Mouse (Mus musculus) 3T3-L1 (cell line): ENCODE data around the gene Zfp433.
"Not testable (repeated sequence)": the region's sequence is repeated elsewhere in the genome, so short reads cannot be mapped to it uniquely, and the experiment has no call there.

Source experiments
- DNase-seq: peaks from one replicate; pipeline ENCODE4 v3.0.0-alpha.2; 2015; ENCODE audit warnings: low read depth, low spot score

Gene Zfp433

DNA sequence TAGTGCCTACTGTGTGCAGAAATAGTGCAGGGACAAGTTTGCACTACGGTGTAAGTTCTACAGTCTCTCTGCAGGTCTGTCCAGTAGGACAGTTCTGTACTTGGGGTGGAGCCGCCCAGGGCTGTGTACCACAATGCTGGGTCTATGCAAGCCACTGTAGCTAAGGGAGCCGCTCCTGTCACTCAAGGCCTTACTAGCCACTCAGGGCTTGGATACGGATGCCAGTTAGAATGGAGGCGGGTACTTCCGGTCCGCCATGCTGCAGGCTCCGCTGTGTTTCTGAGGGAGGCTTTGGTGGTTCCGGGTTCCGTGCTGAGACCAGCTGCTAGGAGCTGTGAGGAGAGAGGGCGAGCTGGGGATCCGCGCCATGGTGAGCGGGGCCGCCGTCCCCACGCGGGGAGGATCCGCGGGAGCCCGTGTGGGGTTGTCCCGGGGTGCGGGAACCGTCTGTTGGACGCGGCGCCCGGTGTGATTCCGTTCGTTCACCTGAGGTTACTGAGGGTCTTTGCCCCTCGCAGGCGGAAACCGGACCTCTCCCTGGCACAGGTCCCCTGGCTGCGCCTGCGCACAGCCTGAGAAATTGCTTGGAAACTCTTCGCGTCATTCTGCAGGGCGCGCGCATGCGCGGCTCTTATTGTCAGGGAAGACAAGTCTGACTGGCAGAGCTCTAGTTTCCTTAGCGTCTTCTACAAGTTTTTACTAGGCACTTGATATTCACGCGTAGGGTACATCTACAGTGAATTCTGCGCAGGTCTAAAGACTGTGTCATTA lies at the start of gene Zfp433:
Gene Zfp433, plus strand, starts transcription at position 295 of the 771 bp plus-strand sequence.
- not testable (repeated sequence) for DNase-seq

DNA sequence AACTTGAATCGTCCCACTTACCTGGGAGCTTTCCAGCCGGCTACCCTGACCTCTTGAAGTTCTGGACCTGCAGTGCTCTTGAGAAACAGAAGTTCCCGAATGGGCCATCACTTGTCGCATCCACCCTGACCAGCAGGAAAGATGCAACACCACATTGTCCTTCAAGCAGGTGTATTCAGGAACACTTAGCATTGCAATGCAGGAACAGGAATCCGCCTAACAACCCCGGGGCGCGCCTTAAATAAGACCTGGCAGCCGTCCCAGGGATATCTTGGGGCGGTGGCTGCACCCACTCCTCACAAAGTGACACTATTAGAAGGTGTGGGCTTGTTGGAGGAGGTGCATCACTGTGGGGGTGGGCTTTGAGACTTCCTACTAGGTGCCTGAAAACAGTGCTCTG lies 49.4 kb upstream of the Zfp433 start:
- DNase-seq = no peak

GRCm38 (mm10) chr10:81656174-81656573 lies 48.5 kb upstream of the Zfp433 start:
- DNase-seq = no peak

DNA sequence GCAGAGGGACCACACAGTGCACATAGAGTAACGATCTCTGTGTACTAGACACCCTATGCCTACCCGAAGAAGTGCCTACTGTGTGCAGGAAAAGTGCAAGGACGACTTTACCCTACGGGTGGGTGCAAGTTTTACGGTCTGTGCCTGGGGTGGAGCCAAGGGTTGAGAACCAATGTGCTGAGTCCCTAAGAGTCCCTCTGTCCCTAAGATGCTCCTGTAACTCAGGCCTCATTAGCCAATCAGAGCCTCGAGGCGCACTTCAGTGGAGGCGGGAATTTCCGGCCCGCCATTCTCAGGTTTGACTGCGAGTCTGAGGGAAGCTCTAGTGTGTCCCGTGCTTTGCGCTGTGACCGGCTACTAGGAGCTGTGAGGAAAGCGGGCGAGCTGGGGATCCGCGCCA lies 17.5 kb upstream of the Zfp433 start:
- not testable (repeated sequence) for DNase-seq

GRCm38 (mm10) chr10:81770506-81771403 lies 66.1 kb downstream of the Zfp433 start, which contains the start of gene Gm3055:
Gene Gm3055, minus strand, starts transcription at chr10:81771161.
- not testable (repeated sequence) for DNase-seq

- DNase-seq = not testable (repeated sequence)
Observed at GRCm38 (mm10) chr10:81771404-81771777, 66.8 kb downstream of the Zfp433 start.
